Mouse (Mus musculus): ENCODE data around the gene 1700016D06Rik. TPM values are rescaled to one million over a fixed set of nuclear protein-coding genes. Genes with fewer than 3 reads are reported as not detected.

Gene 1700016D06Rik
- polyA plus RNA-seq, 2 experiments, result not detected

DNA sequence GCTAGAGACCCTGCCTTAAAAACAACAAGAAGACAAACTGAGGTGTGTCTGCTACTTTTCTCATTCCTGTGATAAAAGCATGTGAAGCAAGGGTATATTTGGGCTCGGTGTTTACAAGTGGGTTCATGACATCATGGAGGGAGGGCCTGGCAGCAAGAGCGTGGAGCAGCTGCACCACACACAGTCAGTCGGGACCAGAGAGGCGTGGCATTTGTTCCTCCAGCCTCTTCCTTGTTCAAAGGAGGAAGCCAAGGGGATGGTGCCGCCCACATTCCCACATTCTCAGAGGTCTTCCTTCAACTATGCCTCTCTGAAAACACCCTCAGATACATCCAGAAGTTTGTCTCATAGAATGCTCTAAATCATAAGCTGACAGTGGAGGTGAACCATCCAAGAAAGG lies 2.9 kb upstream of the 1700016D06Rik start:
- no peak for DNase-seq (ENCODE audit: low read depth in 3 of 3, low spot score in 3 of 3)
- no peaks in the 10 kb centered on the region for H3K36me3 ChIP-seq (replicated peaks; ENCODE audit: control insufficient read depth, insufficient read depth, low read depth)
- no peak overlapping the region for H3K4me3 ChIP-seq (ENCODE audit: insufficient read depth in 1 of 2, low read depth in 2 of 2, low read length in 2 of 2)
- ATAC-seq (ENCODE audit: insufficient read depth), result no peak
- no peak overlapping the region for H3K4me2 ChIP-seq (ENCODE audit: low read depth)
- peaks cover 0 to 3% of the 10 kb centered on the region in 2 experiments; a peak in 1 of 4 replicates for H3K4me1 ChIP-seq (replicated peaks; ENCODE audit: control insufficient read depth in 2 of 2, insufficient read depth in 2 of 2, low read length in 1 of 2)
- no peaks in the 10 kb centered on the region for H3K9me3 ChIP-seq (ENCODE audit: control insufficient read depth, low read length)
- TF ChIP-seq CTCF (IDR thresholded peaks at IDR 0.05; ENCODE audit: low read depth) (no peak), EP300 (IDR thresholded peaks at IDR 0.05; ENCODE audit: low read depth) (no peak)
- H3K27ac ChIP-seq, result no peak overlapping the region
- H3K9ac ChIP-seq (replicated peaks), result no peak overlapping the region
- H3K27me3 ChIP-seq (ENCODE audit: control insufficient read depth, insufficient read depth, low read length), result no peaks in the 10 kb centered on the region
- 51% methylated on average over 5 of the region's 5 CpGs for WGBS (ENCODE audit: insufficient replicate concordance)

DNA sequence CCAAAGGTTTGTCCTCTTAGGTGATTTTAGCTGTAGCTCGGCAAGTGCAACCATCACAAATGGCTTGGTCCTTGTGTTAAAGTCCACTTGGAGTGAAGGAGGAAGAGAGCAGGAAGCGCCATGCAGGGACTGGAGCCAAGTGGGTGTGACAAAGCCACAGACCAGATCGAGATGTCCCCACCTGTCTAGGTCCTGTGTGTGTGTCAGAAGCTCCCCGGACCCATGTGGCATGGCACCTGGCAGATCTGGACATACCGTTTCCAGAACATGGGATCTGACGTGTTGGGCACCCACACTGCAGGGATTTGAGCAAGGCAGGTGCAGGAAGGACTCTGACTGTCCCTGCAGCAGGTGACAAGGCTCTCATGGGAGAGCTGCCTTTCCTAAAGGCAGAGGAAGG lies 565 bp upstream of the 1700016D06Rik start:
- H3K36me3 ChIP-seq (replicated peaks; ENCODE audit: control insufficient read depth, insufficient read depth, low read depth), result no peaks in the 10 kb centered on the region
- H3K27me3 ChIP-seq (ENCODE audit: control insufficient read depth, insufficient read depth, low read length), result no peaks in the 10 kb centered on the region
- H3K9me3 ChIP-seq (ENCODE audit: control insufficient read depth, low read length), result no peaks in the 10 kb centered on the region
- no peak overlapping the region for H3K9ac ChIP-seq (replicated peaks)
- WGBS (ENCODE audit: insufficient replicate concordance), result 46% methylated on average over 6 of the region's 6 CpGs
- no peaks in the 10 kb centered on the region; a peak in 1 of 4 replicates for H3K4me1 ChIP-seq (replicated peaks; ENCODE audit: control insufficient read depth in 2 of 2, insufficient read depth in 2 of 2, low read length in 1 of 2)
- no peak for TF ChIP-seq CTCF (IDR thresholded peaks at IDR 0.05; ENCODE audit: low read depth)
- no peak for TF ChIP-seq EP300 (IDR thresholded peaks at IDR 0.05; ENCODE audit: low read depth)
- ATAC-seq (ENCODE audit: insufficient read depth), result no peak
- no peak overlapping the region for H3K27ac ChIP-seq
- no peak overlapping the region for H3K4me3 ChIP-seq (ENCODE audit: insufficient read depth in 1 of 2, low read depth in 2 of 2, low read length in 2 of 2)
- H3K4me2 ChIP-seq (ENCODE audit: low read depth), result no peak overlapping the region
- no peak for DNase-seq (ENCODE audit: low read depth in 3 of 3, low spot score in 3 of 3)

DNA sequence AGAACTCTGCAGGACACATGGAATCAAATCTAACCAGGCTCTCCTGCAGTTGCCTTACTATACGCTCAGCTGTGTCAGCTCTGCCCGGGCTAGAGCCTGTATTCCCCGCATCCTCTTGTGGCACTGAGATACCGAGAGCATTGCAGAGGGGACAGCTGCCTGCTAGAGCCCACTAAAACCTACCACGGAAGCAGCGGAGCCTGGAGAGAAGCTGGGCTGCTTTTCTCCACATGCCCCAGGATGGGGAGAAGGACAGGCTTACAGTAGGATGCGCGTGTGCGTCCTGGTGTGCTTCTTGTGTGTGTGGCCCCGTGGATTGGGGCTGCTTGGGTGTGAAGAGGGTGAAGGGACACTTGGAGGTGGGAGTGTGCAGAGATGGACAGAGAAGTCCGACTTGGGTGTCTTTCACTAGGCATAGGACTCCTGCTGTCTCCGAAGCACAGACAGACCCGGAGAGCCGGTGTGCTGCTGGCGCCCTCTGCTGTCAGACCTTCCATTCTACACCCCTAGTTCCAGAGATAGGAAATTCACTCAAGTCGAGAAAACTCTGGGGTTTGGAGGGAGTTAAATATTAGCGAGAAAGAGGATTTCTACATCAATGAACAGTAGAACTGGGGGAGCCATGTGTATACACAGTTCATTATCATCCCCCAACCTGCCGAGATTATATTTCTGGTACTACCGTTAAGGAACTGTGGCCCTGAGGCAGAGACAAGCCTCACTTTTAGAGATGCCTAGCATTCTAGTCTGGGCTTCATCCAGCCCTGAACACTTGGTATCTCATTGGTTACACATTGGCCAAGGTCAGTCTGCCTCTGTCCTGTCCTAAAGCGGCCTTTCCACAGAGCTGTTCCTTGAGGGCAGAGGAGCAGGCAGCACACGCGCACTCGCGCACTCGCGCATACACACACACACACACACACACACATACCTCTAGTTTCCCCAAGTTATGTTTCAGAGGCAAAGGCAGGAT lies 517 bp downstream of the 1700016D06Rik start:
- Histone ChIP-seq H3K4me1 (replicated peaks; ENCODE audit: control insufficient read depth in 2 of 2, insufficient read depth in 2 of 2, low read length in 1 of 2) (no peaks in the 10 kb centered on the region; a peak in 1 of 4 replicates), H3K4me2 (ENCODE audit: low read depth) (no peak overlapping the region), H3K9ac (replicated peaks) (no peak overlapping the region), H3K9me3 (ENCODE audit: control insufficient read depth, low read length) (no peaks in the 10 kb centered on the region), H3K4me3 (ENCODE audit: insufficient read depth in 1 of 2, low read depth in 2 of 2, low read length in 2 of 2) (no peak overlapping the region), H3K27ac (no peak overlapping the region), H3K36me3 (replicated peaks; ENCODE audit: control insufficient read depth, insufficient read depth, low read depth) (no peaks in the 10 kb centered on the region), H3K27me3 (ENCODE audit: control insufficient read depth, insufficient read depth, low read length) (no peaks in the 10 kb centered on the region)
- DNase-seq (ENCODE audit: low read depth in 3 of 3, low spot score in 3 of 3), result peak; percentile 33 to 39 (median 36)
- WGBS (ENCODE audit: insufficient replicate concordance), result 35% methylated on average over 26 of the region's 26 CpGs
- peak; percentile 91 for TF ChIP-seq CTCF (IDR thresholded peaks at IDR 0.05; ENCODE audit: low read depth)
- no peak for TF ChIP-seq EP300 (IDR thresholded peaks at IDR 0.05; ENCODE audit: low read depth)
- peak; percentile 62; the same call in 1 of the 2 replicates for ATAC-seq (ENCODE audit: insufficient read depth)

DNA sequence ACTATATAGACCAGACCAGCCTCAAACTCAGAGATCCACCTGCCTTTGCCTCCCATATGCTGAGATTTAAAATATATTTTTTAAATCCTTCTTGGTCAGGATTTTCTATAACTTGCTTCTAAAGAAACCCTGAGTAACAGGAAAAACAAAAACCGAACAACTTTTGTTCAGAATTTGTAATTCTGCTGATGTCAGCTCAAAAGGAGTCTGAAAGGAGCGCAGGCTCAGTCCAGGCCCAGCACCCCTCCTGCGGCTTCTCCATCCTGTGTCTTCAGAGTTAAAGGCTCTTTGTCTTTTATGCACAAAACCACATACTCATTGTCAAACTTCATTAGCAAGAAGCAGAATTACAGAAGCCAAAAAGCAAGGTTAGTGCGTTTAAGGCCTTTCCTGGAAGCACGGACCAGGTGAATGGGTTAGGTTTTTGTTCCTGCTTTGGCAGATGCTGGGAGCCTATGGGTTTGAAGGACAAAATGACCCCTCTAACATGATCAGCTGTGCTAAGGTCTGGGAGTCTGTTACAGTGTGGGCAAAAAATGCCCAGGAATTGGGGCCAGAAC lies 1.3 kb downstream of the 1700016D06Rik start:
- 63% methylated on average over 5 of the region's 5 CpGs for WGBS (ENCODE audit: insufficient replicate concordance)
- no peaks in the 10 kb centered on the region for H3K9me3 ChIP-seq (ENCODE audit: control insufficient read depth, low read length)
- no peak overlapping the region for H3K27ac ChIP-seq
- TF ChIP-seq CTCF (IDR thresholded peaks at IDR 0.05; ENCODE audit: low read depth), result no peak
- DNase-seq (ENCODE audit: low read depth in 3 of 3, low spot score in 3 of 3) (no peak), ATAC-seq (ENCODE audit: insufficient read depth) (no peak)
- no peak overlapping the region for H3K4me2 ChIP-seq (ENCODE audit: low read depth)
- no peaks in the 10 kb centered on the region; a peak in 1 of 4 replicates for H3K4me1 ChIP-seq (replicated peaks; ENCODE audit: control insufficient read depth in 2 of 2, insufficient read depth in 2 of 2, low read length in 1 of 2)
- no peak overlapping the region for H3K9ac ChIP-seq (replicated peaks)
- no peak overlapping the region for H3K4me3 ChIP-seq (ENCODE audit: insufficient read depth in 1 of 2, low read depth in 2 of 2, low read length in 2 of 2)
- H3K27me3 ChIP-seq (ENCODE audit: control insufficient read depth, insufficient read depth, low read length), result no peaks in the 10 kb centered on the region
- no peaks in the 10 kb centered on the region for H3K36me3 ChIP-seq (replicated peaks; ENCODE audit: control insufficient read depth, insufficient read depth, low read depth)

DNA sequence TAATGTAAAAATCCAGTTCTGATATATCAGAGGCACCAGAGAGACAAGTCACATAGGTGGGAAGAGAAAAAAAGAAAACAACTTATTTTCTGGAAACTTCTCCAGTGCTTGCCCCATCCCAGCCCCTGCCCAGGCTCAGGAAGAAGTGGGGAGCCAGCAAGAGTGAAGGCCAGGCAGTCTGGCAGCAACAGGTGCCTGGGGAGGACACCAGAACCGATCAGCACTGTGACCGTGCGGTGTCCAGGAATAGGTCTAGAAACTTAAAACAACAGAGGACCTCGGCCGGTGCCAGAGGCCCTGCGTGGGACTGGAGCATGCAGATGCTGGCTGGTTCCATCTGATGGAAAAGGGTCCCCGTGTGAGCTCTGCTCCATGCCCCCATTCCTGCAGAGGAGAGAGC lies 3.4 kb downstream of the 1700016D06Rik start:
- no peaks in the 10 kb centered on the region for H3K36me3 ChIP-seq (replicated peaks; ENCODE audit: control insufficient read depth, insufficient read depth, low read depth)
- no peak for ATAC-seq (ENCODE audit: insufficient read depth)

More for the DNA sequence above, 3.4 kb downstream of the 1700016D06Rik start:
- no peak for TF ChIP-seq CTCF (IDR thresholded peaks at IDR 0.05; ENCODE audit: low read depth)
- TF ChIP-seq EP300 (IDR thresholded peaks at IDR 0.05; ENCODE audit: low read depth), result no peak
- H3K4me1 ChIP-seq (replicated peaks; ENCODE audit: control insufficient read depth in 2 of 2, insufficient read depth in 2 of 2, low read length in 1 of 2), result no peaks in the 10 kb centered on the region; a peak in 1 of 4 replicates
- no peak overlapping the region for H3K4me2 ChIP-seq (ENCODE audit: low read depth)
- H3K27ac ChIP-seq, result no peak overlapping the region
- H3K9me3 ChIP-seq (ENCODE audit: control insufficient read depth, low read length), result no peaks in the 10 kb centered on the region
- no peaks in the 10 kb centered on the region for H3K27me3 ChIP-seq (ENCODE audit: control insufficient read depth, insufficient read depth, low read length)
- no peak overlapping the region for H3K4me3 ChIP-seq (ENCODE audit: insufficient read depth in 1 of 2, low read depth in 2 of 2, low read length in 2 of 2)
- no peak for DNase-seq (ENCODE audit: low read depth in 3 of 3, low spot score in 3 of 3)
- no peak overlapping the region for H3K9ac ChIP-seq (replicated peaks)
- 71% methylated on average over 7 of the region's 7 CpGs for WGBS (ENCODE audit: insufficient replicate concordance)
